Mouse (Mus musculus): ENCODE data around the gene Rfx8. TPM values are rescaled to one million over a fixed set of nuclear protein-coding genes. Genes with fewer than 3 reads are reported as not detected.

Gene Rfx8
- total and polyA plus RNA-seq, 2 experiments = 0.04 to 0.09 TPM

DNA sequence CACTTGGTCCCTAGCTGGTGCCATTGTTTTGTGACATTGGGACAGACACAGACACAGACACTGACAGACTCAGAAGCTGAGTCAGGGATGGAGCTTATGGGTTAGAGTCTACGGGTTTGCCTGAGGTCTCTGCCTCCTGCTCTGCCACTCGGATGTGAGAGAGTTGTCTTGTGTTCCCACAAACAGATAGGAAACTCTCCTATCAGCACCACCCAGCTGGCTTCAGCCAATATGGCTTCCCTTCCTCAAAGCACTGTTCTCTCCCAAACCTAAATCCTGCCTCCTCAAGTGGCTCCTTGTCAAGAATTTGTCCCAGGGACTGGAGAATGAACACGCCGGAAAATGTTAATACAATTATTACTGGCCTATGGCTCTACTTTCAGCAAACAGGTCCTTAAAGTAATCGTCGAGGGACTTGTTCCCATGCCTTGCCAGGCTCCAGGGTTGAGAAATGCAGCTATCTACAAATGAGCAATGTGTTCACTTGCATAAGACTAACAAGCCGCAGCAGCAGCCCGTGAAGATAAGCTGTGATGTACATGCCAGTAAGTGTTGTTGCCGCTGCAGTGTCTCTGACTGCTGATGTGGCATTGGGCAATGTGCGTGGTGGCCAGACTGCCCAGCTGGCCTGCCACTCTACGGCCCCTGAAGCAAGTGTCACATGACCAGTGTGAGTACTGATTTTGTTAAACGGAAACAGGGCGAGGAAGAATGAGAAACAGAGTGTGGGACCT is 33.6 kb upstream of the Rfx8 start:
- no peak overlapping the region for H3K4me3 ChIP-seq (ENCODE audit: insufficient read depth, low read depth, low read length)
- TF ChIP-seq POLR2A (IDR thresholded peaks at IDR 0.05; ENCODE audit: extremely low read depth, insufficient read depth, low read length) (no peak), CTCF (IDR thresholded peaks at IDR 0.05; ENCODE audit: low read depth, low read length) (no peak)
- WGBS = 76% methylated on average over 13 of the region's 13 CpGs
- 0 out of 2 replicates have a peak, but pooled peaks cover 3% of the 10 kb centered on the region for H3K4me1 ChIP-seq (ENCODE audit: control insufficient read depth, insufficient read depth, low read length)
- no peaks in the 10 kb centered on the region for H3K36me3 ChIP-seq (ENCODE audit: control insufficient read depth, insufficient read depth, low read length)
- no peak overlapping the region for H3K27ac ChIP-seq (replicated peaks; ENCODE audit: insufficient read depth, low read depth, low read length)
- no peak overlapping the region for H3K9ac ChIP-seq (ENCODE audit: low read depth, low read length)
- H3K27me3 ChIP-seq (ENCODE audit: control insufficient read depth, insufficient read depth, low read length) = no peaks in the 10 kb centered on the region
- H3K79me2 ChIP-seq (ENCODE audit: control insufficient read depth, insufficient read depth, low read length) = no peaks in the 10 kb centered on the region
- DNase-seq (ENCODE audit: extremely low read depth, low read depth, low spot score) = no peak

GRCm38 (mm10) chr1:39751537-39751936 is 30.7 kb upstream of the Rfx8 start:
- H3K27me3 ChIP-seq (ENCODE audit: control insufficient read depth, insufficient read depth, low read length) = no peaks in the 10 kb centered on the region
- no peaks in the 10 kb centered on the region for H3K79me2 ChIP-seq (ENCODE audit: control insufficient read depth, insufficient read depth, low read length)
- H3K27ac ChIP-seq (replicated peaks; ENCODE audit: insufficient read depth, low read depth, low read length) = no peak overlapping the region
- H3K4me1 ChIP-seq (ENCODE audit: control insufficient read depth, insufficient read depth, low read length) = peaks cover 1% of the 10 kb centered on the region; the same call in 1 of the 2 replicates
- H3K4me3 ChIP-seq (ENCODE audit: insufficient read depth, low read depth, low read length) = no peak overlapping the region
- no peaks in the 10 kb centered on the region for H3K36me3 ChIP-seq (ENCODE audit: control insufficient read depth, insufficient read depth, low read length)
- no peak for DNase-seq (ENCODE audit: extremely low read depth, low read depth, low spot score)
- TF ChIP-seq CTCF (IDR thresholded peaks at IDR 0.05; ENCODE audit: low read depth, low read length) (no peak), POLR2A (IDR thresholded peaks at IDR 0.05; ENCODE audit: extremely low read depth, insufficient read depth, low read length) (no peak)
- H3K9ac ChIP-seq (ENCODE audit: low read depth, low read length) = no peak overlapping the region
- 92% methylated on average over 6 of the region's 6 CpGs for WGBS

GRCm38 (mm10) chr1:39749664-39750063 is 28.9 kb upstream of the Rfx8 start:
- no peak for TF ChIP-seq POLR2A (IDR thresholded peaks at IDR 0.05; ENCODE audit: extremely low read depth, insufficient read depth, low read length)
- no peak for TF ChIP-seq CTCF (IDR thresholded peaks at IDR 0.05; ENCODE audit: low read depth, low read length)
- H3K9ac ChIP-seq (ENCODE audit: low read depth, low read length) = no peak overlapping the region
- no peaks in the 10 kb centered on the region for H3K27me3 ChIP-seq (ENCODE audit: control insufficient read depth, insufficient read depth, low read length)
- H3K36me3 ChIP-seq (ENCODE audit: control insufficient read depth, insufficient read depth, low read length) = no peaks in the 10 kb centered on the region
- WGBS = 43% methylated on average over 3 of the region's 3 CpGs
- H3K4me1 ChIP-seq (ENCODE audit: control insufficient read depth, insufficient read depth, low read length) = peaks cover 1% of the 10 kb centered on the region; the same call in 1 of the 2 replicates
- H3K79me2 ChIP-seq (ENCODE audit: control insufficient read depth, insufficient read depth, low read length) = no peaks in the 10 kb centered on the region
- H3K27ac ChIP-seq (replicated peaks; ENCODE audit: insufficient read depth, low read depth, low read length) = peak overlapping the region; percentile 19; the same call in 1 of the 2 replicates
- no peak for DNase-seq (ENCODE audit: extremely low read depth, low read depth, low spot score)
- H3K4me3 ChIP-seq (ENCODE audit: insufficient read depth, low read depth, low read length) = no peak overlapping the region

GRCm38 (mm10) chr1:39749214-39749613 is 28.4 kb upstream of the Rfx8 start:
- no peaks in the 10 kb centered on the region for H3K27me3 ChIP-seq (ENCODE audit: control insufficient read depth, insufficient read depth, low read length)
- DNase-seq (ENCODE audit: extremely low read depth, low read depth, low spot score) = no peak
- 68% methylated on average over 1 of the region's 1 CpGs for WGBS
- H3K79me2 ChIP-seq (ENCODE audit: control insufficient read depth, insufficient read depth, low read length) = no peaks in the 10 kb centered on the region
- H3K9ac ChIP-seq (ENCODE audit: low read depth, low read length) = no peak overlapping the region
- H3K36me3 ChIP-seq (ENCODE audit: control insufficient read depth, insufficient read depth, low read length) = no peaks in the 10 kb centered on the region
- peak overlapping the region; percentile 19; the same call in 1 of the 2 replicates for H3K27ac ChIP-seq (replicated peaks; ENCODE audit: insufficient read depth, low read depth, low read length)
- H3K4me1 ChIP-seq (ENCODE audit: control insufficient read depth, insufficient read depth, low read length) = peaks cover 1% of the 10 kb centered on the region; the same call in 1 of the 2 replicates
- no peak overlapping the region for H3K4me3 ChIP-seq (ENCODE audit: insufficient read depth, low read depth, low read length)
- TF ChIP-seq POLR2A (IDR thresholded peaks at IDR 0.05; ENCODE audit: extremely low read depth, insufficient read depth, low read length) (no peak), CTCF (IDR thresholded peaks at IDR 0.05; ENCODE audit: low read depth, low read length) (no peak)

DNA sequence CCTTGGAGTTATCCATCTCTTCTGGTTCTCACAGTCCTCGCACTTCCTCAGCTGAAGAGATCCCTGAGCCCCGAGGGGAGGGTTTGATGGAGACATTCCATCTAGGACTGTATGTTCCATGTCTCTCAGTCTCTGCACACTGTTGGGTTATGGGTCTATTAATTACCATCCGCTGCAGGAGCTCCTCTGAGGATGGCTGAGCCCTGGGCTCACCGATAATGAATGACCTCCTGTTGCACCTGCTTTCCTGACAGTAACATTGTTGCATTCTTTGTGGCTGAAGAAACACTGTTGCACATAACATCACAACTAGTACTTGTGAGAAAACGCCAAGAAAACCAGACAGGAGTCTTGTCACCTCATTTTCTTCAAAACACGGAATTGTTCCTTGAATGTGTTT is 27.9 kb upstream of the Rfx8 start:
- Histone ChIP-seq H3K4me3 (ENCODE audit: insufficient read depth, low read depth, low read length) (no peak overlapping the region), H3K4me1 (ENCODE audit: control insufficient read depth, insufficient read depth, low read length) (peaks cover 1% of the 10 kb centered on the region; the same call in 1 of the 2 replicates), H3K9ac (ENCODE audit: low read depth, low read length) (no peak overlapping the region), H3K36me3 (ENCODE audit: control insufficient read depth, insufficient read depth, low read length) (no peaks in the 10 kb centered on the region), H3K27ac (replicated peaks; ENCODE audit: insufficient read depth, low read depth, low read length) (no peak overlapping the region), H3K27me3 (ENCODE audit: control insufficient read depth, insufficient read depth, low read length) (no peaks in the 10 kb centered on the region), H3K79me2 (ENCODE audit: control insufficient read depth, insufficient read depth, low read length) (no peaks in the 10 kb centered on the region)
- no peak for TF ChIP-seq CTCF (IDR thresholded peaks at IDR 0.05; ENCODE audit: low read depth, low read length)
- no peak for TF ChIP-seq POLR2A (IDR thresholded peaks at IDR 0.05; ENCODE audit: extremely low read depth, insufficient read depth, low read length)
- WGBS = 88% methylated on average over 6 of the region's 6 CpGs
- no peak for DNase-seq (ENCODE audit: extremely low read depth, low read depth, low spot score)

- no peaks in the 10 kb centered on the region for H3K79me2 ChIP-seq (ENCODE audit: control insufficient read depth, insufficient read depth, low read length)
- H3K27me3 ChIP-seq (ENCODE audit: control insufficient read depth, insufficient read depth, low read length) = no peaks in the 10 kb centered on the region
- no peak overlapping the region for H3K4me3 ChIP-seq (ENCODE audit: insufficient read depth, low read depth, low read length)
- H3K4me1 ChIP-seq (ENCODE audit: control insufficient read depth, insufficient read depth, low read length) = peaks cover 1% of the 10 kb centered on the region; the same call in 1 of the 2 replicates
- WGBS = 52% methylated on average over 7 of the region's 7 CpGs
- no peak overlapping the region for H3K27ac ChIP-seq (replicated peaks; ENCODE audit: insufficient read depth, low read depth, low read length)
- H3K36me3 ChIP-seq (ENCODE audit: control insufficient read depth, insufficient read depth, low read length) = no peaks in the 10 kb centered on the region
- TF ChIP-seq CTCF (IDR thresholded peaks at IDR 0.05; ENCODE audit: low read depth, low read length) (no peak), POLR2A (IDR thresholded peaks at IDR 0.05; ENCODE audit: extremely low read depth, insufficient read depth, low read length) (no peak)
- DNase-seq (ENCODE audit: extremely low read depth, low read depth, low spot score) = no peak
- no peak overlapping the region for H3K9ac ChIP-seq (ENCODE audit: low read depth, low read length)
These were observed 25.7 kb upstream of the Rfx8 start for GRCm38 (mm10) chr1:39746464-39746863.

Measured in liver, adult 2 months (tissue).